Mouse (Mus musculus): Measurements from ENCODE around the gene Lce1m. TPM values are rescaled to one million over a fixed set of nuclear protein-coding genes. Genes with fewer than 3 reads are reported as not detected.
"Not testable (repeated sequence)": the region's sequence is repeated elsewhere in the genome, so short reads cannot be mapped to it uniquely, and the experiment has no call there.

The Lce1m gene
- polyA plus RNA-seq (2014; fragmentation: Nextera tagmentation; extraction: Ambion mirVana) = not detected in 2 replicates

DNA sequence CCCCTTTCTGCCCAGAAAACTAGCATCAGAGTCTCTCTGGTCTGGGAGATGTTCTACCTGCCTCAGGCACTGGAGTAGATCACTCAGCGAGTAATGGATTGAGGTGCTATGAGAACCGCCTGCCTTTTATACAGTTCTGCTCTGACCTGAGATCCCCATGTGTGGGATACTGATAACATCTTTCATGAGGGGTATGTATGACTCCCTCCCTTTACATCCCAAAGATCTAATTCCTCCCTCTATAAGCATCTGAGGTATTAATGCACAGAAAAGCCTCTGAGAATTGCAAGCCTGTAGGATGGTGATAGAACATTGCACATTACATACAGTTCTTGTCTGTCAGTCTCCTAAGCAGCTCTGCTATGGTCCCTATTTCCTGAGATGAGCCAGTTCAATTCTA lies at the start of gene Lce1m:
Gene Lce1m (minus strand): TSS at position 101 of the 400 bp plus-strand sequence.
- no peaks in the 10 kb centered on the region for H3K27me3 ChIP-seq (ENCODE audit: control insufficient read depth, insufficient read depth, low read length)
- DNase-seq (ENCODE audit: low spot score) (no peak), ATAC-seq (replicated peaks; ENCODE audit: low FRiP score) (no peak)
- H3K4me3 ChIP-seq (ENCODE audit: low read depth, low read length) = no peak within 1 kb of the TSS
- no peak within 1 kb of the TSS for H3K4me2 ChIP-seq (ENCODE audit: low read depth, low read length, severe bottlenecking)
- H3K9ac ChIP-seq (ENCODE audit: low read length) = no peak within 1 kb of the TSS
- 96% methylated on average over 2 of the region's 2 CpGs for WGBS
- no peak within 1 kb of the TSS for H3K27ac ChIP-seq (ENCODE audit: low read depth, low read length)
- peaks cover 2% of the 10 kb centered on the region; the same call in 1 of the 2 replicates for H3K4me1 ChIP-seq (replicated peaks; ENCODE audit: control insufficient read depth, insufficient read depth, low read length)
- no peaks in the 10 kb centered on the region for H3K36me3 ChIP-seq (ENCODE audit: control insufficient read depth, insufficient read depth, low read length)
- no peaks in the 10 kb centered on the region for H3K9me3 ChIP-seq (ENCODE audit: control insufficient read depth, low read length)

DNA sequence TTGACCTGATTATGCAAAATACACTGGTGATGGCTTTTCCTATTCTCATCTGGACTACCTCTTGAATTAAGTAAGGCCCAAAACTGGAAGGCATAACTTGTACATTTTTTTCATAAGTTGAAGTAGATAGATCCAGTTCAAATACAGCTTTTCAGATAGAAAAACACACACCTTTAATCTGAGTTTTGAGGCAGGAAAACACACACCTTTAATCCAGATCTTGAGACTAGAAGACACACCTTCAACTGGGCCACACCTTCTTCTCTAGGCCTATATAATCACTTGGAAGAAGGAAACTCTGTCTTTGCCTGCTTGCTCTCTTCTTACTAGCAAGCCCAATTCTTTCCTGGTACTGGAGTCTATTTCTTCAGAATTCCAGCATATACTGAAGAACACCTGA lies 49.7 kb upstream of the Lce1m start, which contains the start of gene Gm4858:
Gene Gm4858 (plus strand): TSS at position 301 of the 400 bp plus-strand sequence.
- not testable (repeated sequence) for H3K36me3 ChIP-seq (ENCODE audit: control insufficient read depth, insufficient read depth, low read length); H3K27ac ChIP-seq (ENCODE audit: low read depth, low read length); DNase-seq (ENCODE audit: low spot score); ATAC-seq (replicated peaks; ENCODE audit: low FRiP score); H3K4me1 ChIP-seq (replicated peaks; ENCODE audit: control insufficient read depth, insufficient read depth, low read length); H3K4me3 ChIP-seq (ENCODE audit: low read depth, low read length); H3K9ac ChIP-seq (ENCODE audit: low read length); H3K4me2 ChIP-seq (ENCODE audit: low read depth, low read length, severe bottlenecking); H3K27me3 ChIP-seq (ENCODE audit: control insufficient read depth, insufficient read depth, low read length); H3K9me3 ChIP-seq (ENCODE audit: control insufficient read depth, low read length)

DNA sequence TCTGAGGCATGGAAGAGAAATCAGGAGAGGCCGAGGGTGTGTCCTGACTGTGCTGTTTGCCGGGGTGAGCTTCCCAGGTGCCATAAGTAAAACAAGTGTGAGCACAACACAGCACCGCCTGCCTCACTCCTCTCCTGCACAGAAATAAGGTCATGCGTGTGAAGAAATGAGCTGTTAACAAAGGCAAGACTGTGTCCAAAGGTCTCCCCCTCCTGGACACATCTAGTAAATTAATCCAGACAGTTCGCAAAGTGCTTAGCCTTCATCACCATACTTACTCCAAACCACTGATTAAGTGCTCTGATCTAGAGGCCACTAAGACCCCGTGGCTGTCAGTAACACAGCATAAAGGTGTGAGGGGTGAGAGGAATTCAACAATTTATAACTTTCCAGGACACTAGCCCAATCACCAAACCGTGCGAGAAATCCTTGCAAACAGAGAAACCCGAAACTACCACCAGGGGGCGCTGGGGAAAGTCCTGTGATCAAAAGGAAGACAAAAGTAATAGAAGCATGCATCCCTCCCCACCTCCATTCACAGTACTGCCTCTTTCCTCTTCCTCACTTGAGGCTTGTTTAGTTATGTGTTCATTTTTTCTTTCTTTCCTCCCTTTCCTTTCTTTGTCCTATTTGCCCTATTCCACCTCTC lies 34.1 kb upstream of the Lce1m start:
- Histone ChIP-seq H3K27ac (ENCODE audit: low read depth, low read length) (no peak overlapping the region), H3K4me1 (replicated peaks; ENCODE audit: control insufficient read depth, insufficient read depth, low read length) (no peaks in the 10 kb centered on the region), H3K9me3 (ENCODE audit: control insufficient read depth, low read length) (no peaks in the 10 kb centered on the region), H3K36me3 (ENCODE audit: control insufficient read depth, insufficient read depth, low read length) (no peaks in the 10 kb centered on the region), H3K4me2 (ENCODE audit: low read depth, low read length, severe bottlenecking) (no peak overlapping the region), H3K27me3 (ENCODE audit: control insufficient read depth, insufficient read depth, low read length) (no peaks in the 10 kb centered on the region), H3K9ac (ENCODE audit: low read length) (no peak overlapping the region), H3K4me3 (ENCODE audit: low read depth, low read length) (no peak overlapping the region)
- DNase-seq (ENCODE audit: low spot score) = no peak
- ATAC-seq (replicated peaks; ENCODE audit: low FRiP score) = 0 out of 2 replicates have a peak, but pooled peaks have one; percentile 27
- WGBS = 51% methylated on average over 10 of the region's 10 CpGs

DNA sequence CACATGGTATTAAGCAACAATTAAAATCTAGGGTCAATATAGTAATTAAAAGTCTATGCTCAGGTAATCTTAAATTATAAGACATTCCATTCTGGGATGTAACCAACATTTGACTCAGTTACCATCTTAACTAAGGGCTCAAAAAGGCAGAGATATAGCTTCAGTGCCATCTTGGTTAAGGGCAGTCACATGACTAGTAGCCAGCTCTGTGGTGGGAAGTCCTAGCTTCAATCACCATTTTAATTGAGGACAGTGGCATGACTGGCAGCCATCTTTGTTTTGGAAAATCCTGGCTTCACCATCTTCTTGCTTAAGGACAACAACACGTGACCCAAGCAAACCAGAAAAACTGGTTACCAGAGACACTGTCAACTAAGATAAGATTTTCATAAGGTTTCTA lies 31.3 kb upstream of the Lce1m start:
- ATAC-seq (replicated peaks; ENCODE audit: low FRiP score) (no peak), DNase-seq (ENCODE audit: low spot score) (no peak)
- Histone ChIP-seq H3K9ac (ENCODE audit: low read length) (no peak overlapping the region), H3K4me1 (replicated peaks; ENCODE audit: control insufficient read depth, insufficient read depth, low read length) (no peaks in the 10 kb centered on the region), H3K27me3 (ENCODE audit: control insufficient read depth, insufficient read depth, low read length) (no peaks in the 10 kb centered on the region), H3K4me2 (ENCODE audit: low read depth, low read length, severe bottlenecking) (no peak overlapping the region), H3K4me3 (ENCODE audit: low read depth, low read length) (no peak overlapping the region), H3K9me3 (ENCODE audit: control insufficient read depth, low read length) (no peaks in the 10 kb centered on the region), H3K27ac (ENCODE audit: low read depth, low read length) (no peak overlapping the region), H3K36me3 (ENCODE audit: control insufficient read depth, insufficient read depth, low read length) (no peaks in the 10 kb centered on the region)
- 92% methylated on average over 1 of the region's 1 CpGs for WGBS

DNA sequence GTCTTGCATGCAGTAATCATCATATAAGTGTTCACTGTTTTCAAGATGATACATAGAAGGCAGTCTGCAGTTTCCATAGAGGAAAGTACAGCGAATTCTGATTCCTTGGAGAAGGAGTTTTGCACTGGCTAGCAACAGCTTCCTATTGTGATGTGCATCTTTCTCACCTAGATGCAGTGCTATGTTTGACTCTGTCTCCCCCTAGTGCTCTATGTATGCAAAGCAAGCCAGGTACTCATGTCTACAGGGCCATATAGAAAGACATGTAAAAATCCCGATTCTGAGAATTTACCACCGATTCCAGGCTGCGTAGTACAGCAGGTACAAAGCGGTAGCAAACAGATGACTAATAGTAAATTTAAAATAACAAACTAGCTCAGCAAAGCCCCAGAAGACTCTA lies 12.6 kb upstream of the Lce1m start:
- Histone ChIP-seq H3K27me3 (ENCODE audit: control insufficient read depth, insufficient read depth, low read length) (no peaks in the 10 kb centered on the region), H3K4me2 (ENCODE audit: low read depth, low read length, severe bottlenecking) (no peak overlapping the region), H3K36me3 (ENCODE audit: control insufficient read depth, insufficient read depth, low read length) (no peaks in the 10 kb centered on the region), H3K4me1 (replicated peaks; ENCODE audit: control insufficient read depth, insufficient read depth, low read length) (no peaks in the 10 kb centered on the region), H3K27ac (ENCODE audit: low read depth, low read length) (no peak overlapping the region), H3K9me3 (ENCODE audit: control insufficient read depth, low read length) (no peaks in the 10 kb centered on the region), H3K4me3 (ENCODE audit: low read depth, low read length) (no peak overlapping the region), H3K9ac (ENCODE audit: low read length) (no peak overlapping the region)
- WGBS = 58% methylated on average over 5 of the region's 5 CpGs
- DNase-seq (ENCODE audit: low spot score) = no peak
- ATAC-seq (replicated peaks; ENCODE audit: low FRiP score) = peak; percentile 87

DNA sequence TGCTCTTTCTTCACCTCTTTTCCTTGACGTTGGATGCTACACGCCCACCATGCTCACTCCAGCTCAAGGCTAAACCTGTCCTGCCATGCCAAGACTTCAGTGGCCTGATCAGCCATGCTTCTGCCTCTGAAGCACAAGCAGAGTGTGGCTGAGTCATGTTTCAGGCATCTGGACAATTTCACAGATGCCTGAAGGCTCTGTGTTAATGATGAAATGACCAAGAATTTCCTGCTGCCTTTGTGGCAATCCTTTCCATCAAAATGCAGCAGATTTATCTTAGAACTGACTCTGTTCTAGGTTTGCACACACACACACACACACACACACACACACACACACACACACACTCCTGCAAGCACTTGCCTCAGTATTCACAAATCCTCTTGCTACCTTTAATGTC lies 6.6 kb upstream of the Lce1m start:
- ATAC-seq (replicated peaks; ENCODE audit: low FRiP score) = no peak
- WGBS = 94% methylated on average over 2 of the region's 2 CpGs
- no peaks in the 10 kb centered on the region for H3K27me3 ChIP-seq (ENCODE audit: control insufficient read depth, insufficient read depth, low read length)

DNA sequence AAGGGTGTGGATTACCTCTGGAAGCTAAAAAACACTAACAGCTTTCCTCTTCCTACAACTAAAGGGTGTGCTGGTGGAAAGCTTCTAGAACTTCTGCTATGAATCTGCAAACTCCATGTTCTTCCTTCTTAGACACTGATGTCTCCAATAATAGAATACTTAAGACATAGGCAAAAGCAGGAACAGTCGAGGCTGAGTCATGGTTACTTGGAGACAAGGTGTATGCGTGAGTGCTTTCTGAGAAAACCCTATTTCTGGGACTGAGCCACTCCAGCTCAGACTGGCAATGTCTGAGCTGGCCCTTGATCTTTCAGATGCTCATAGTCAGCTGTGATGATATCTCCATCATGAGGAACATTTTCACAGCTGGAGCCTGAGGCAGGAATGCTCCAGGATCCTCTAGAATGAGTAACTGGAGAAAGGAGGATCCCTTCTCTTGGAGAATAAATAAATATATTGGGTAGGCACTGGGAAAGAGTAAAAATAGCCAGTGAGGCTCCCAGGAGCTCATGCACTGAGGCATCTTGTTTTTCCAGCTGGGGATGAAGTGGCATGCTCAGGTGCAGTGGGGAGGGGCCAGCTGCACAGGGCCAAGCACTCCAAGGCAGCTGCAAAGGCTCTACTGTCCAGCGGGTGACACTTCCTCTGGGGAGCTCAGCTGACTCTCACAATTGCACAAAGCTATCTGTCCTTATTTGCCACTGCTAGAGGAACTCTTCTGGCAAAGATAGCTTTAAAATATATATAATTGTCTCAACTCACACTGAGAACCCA lies 4.7 kb upstream of the Lce1m start:
- H3K4me2 ChIP-seq (ENCODE audit: low read depth, low read length, severe bottlenecking) = no peak overlapping the region
- H3K27ac ChIP-seq (ENCODE audit: low read depth, low read length) = no peak overlapping the region
- no peak overlapping the region for H3K9ac ChIP-seq (ENCODE audit: low read length)
- DNase-seq (ENCODE audit: low spot score) (no peak), ATAC-seq (replicated peaks; ENCODE audit: low FRiP score) (no peak)
- H3K4me1 ChIP-seq (replicated peaks; ENCODE audit: control insufficient read depth, insufficient read depth, low read length) = no peaks in the 10 kb centered on the region
- no peak overlapping the region for H3K4me3 ChIP-seq (ENCODE audit: low read depth, low read length)
- no peaks in the 10 kb centered on the region for H3K9me3 ChIP-seq (ENCODE audit: control insufficient read depth, low read length)
- H3K27me3 ChIP-seq (ENCODE audit: control insufficient read depth, insufficient read depth, low read length) = no peaks in the 10 kb centered on the region
- WGBS = 83% methylated on average over 3 of the region's 3 CpGs
- no peaks in the 10 kb centered on the region for H3K36me3 ChIP-seq (ENCODE audit: control insufficient read depth, insufficient read depth, low read length)

More for the DNA sequence above, 6.6 kb upstream of the Lce1m start:
- Histone ChIP-seq H3K27ac (ENCODE audit: low read depth, low read length) (no peak overlapping the region), H3K9me3 (ENCODE audit: control insufficient read depth, low read length) (no peaks in the 10 kb centered on the region), H3K9ac (ENCODE audit: low read length) (no peak overlapping the region), H3K4me1 (replicated peaks; ENCODE audit: control insufficient read depth, insufficient read depth, low read length) (no peaks in the 10 kb centered on the region), H3K36me3 (ENCODE audit: control insufficient read depth, insufficient read depth, low read length) (no peaks in the 10 kb centered on the region), H3K4me3 (ENCODE audit: low read depth, low read length) (no peak overlapping the region), H3K4me2 (ENCODE audit: low read depth, low read length, severe bottlenecking) (no peak overlapping the region)
- no peak for DNase-seq (ENCODE audit: low spot score)

DNA sequence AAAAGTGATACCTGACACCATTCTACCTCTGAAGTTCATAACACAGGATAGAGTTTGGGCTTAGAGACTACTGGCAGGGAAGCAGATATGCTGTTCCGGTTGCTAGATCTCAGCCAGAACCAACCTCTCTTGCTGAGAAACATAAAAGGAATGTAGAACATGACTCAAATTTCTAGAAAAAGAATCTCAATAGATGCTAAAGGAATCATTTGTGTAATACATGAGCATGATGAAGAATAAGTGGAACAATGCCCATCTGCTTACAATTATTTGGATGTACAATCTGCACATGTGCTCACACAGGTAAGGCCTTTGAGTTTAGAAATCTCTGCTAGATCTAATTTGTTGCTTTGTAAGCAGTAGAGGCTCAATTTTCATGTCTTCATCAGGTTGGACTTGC lies 2.3 kb upstream of the Lce1m start:
- H3K36me3 ChIP-seq (ENCODE audit: control insufficient read depth, insufficient read depth, low read length) = no peaks in the 10 kb centered on the region
- no peak overlapping the region for H3K4me2 ChIP-seq (ENCODE audit: low read depth, low read length, severe bottlenecking)
- no peak for DNase-seq (ENCODE audit: low spot score)
- no peaks in the 10 kb centered on the region for H3K27me3 ChIP-seq (ENCODE audit: control insufficient read depth, insufficient read depth, low read length)
- no peak overlapping the region for H3K4me3 ChIP-seq (ENCODE audit: low read depth, low read length)
- no peaks in the 10 kb centered on the region for H3K4me1 ChIP-seq (replicated peaks; ENCODE audit: control insufficient read depth, insufficient read depth, low read length)
- WGBS = 98% methylated on average over 1 of the region's 1 CpGs
- H3K9ac ChIP-seq (ENCODE audit: low read length) = no peak overlapping the region
- ATAC-seq (replicated peaks; ENCODE audit: low FRiP score) = no peak
- H3K9me3 ChIP-seq (ENCODE audit: control insufficient read depth, low read length) = no peaks in the 10 kb centered on the region
- no peak overlapping the region for H3K27ac ChIP-seq (ENCODE audit: low read depth, low read length)

Data from forebrain, embryonic 11.5 days (tissue).